Mouse (Mus musculus): ENCODE results near the gene Parm1.

Gene Parm1

GRCm38 (mm10) chr5:91662715-91663114 lies 145.3 kb downstream of the Parm1 start:
- DNase-seq: no peak

GRCm38 (mm10) chr5:91667127-91667526 lies 149.7 kb downstream of the Parm1 start:
- DNase-seq: no peak

GRCm38 (mm10) chr5:91669235-91669634 lies 151.8 kb downstream of the Parm1 start:
- DNase-seq: no peak
